Mouse (Mus musculus): ENCODE results near the gene Olfr69. TPM values are rescaled to one million over a fixed set of nuclear protein-coding genes. Genes with fewer than 3 reads are reported as not detected.
"Not testable (repeated sequence)": the region's sequence is repeated elsewhere in the genome, so short reads cannot be mapped to it uniquely, and the experiment has no call there.

The Olfr69 gene
- polyA plus RNA-seq, 1 experiment from 2014 or later: not detected

GRCm38 (mm10) chr7:103757233-103757632 is 14.2 kb downstream of the Olfr69 start, which contains the start of gene Olfr630:
Olfr630 (minus strand) TSS chr7:103757333.
- Histone ChIP-seq H3K27ac (ENCODE audit: low read depth, low read length) (no peak within 1 kb of the TSS), H3K9ac (replicated peaks; ENCODE audit: low read depth, low read length) (no peak within 1 kb of the TSS), H3K4me1 (ENCODE audit: control insufficient read depth, insufficient read depth, low read length) (no peaks in the 10 kb centered on the region), H3K4me2 (ENCODE audit: low read depth, low read length) (no peak within 1 kb of the TSS), H3K9me3 (ENCODE audit: control insufficient read depth, low read length) (no peaks in the 10 kb centered on the region), H3K4me3 (ENCODE audit: low read depth, low read length) (no peak within 1 kb of the TSS), H3K27me3 (ENCODE audit: control insufficient read depth, insufficient read depth, low read length) (no peaks in the 10 kb centered on the region), H3K36me3 (ENCODE audit: control insufficient read depth, insufficient read depth, low read length) (no peaks in the 10 kb centered on the region)
- ATAC-seq (ENCODE audit: low read depth): no peak
- 49% methylated on average over 2 of the region's 2 CpGs for WGBS

GRCm38 (mm10) chr7:103744843-103745242 is 26.6 kb downstream of the Olfr69 start, which contains the start of gene Olfr629:
Olfr629 (minus strand) TSS chr7:103744943.
- H3K27ac ChIP-seq (ENCODE audit: low read depth, low read length): no peak within 1 kb of the TSS
- no peak within 1 kb of the TSS for H3K4me3 ChIP-seq (ENCODE audit: low read depth, low read length)
- no peaks in the 10 kb centered on the region for H3K9me3 ChIP-seq (ENCODE audit: control insufficient read depth, low read length)
- no peak within 1 kb of the TSS for H3K9ac ChIP-seq (replicated peaks; ENCODE audit: low read depth, low read length)
- H3K27me3 ChIP-seq (ENCODE audit: control insufficient read depth, insufficient read depth, low read length): no peaks in the 10 kb centered on the region
- no peaks in the 10 kb centered on the region for H3K4me1 ChIP-seq (ENCODE audit: control insufficient read depth, insufficient read depth, low read length)
- H3K36me3 ChIP-seq (ENCODE audit: control insufficient read depth, insufficient read depth, low read length): no peaks in the 10 kb centered on the region
- ATAC-seq (ENCODE audit: low read depth): no peak
- H3K4me2 ChIP-seq (ENCODE audit: low read depth, low read length): no peak within 1 kb of the TSS
- WGBS: 82% methylated on average over 2 of the region's 2 CpGs

GRCm38 (mm10) chr7:103730074-103730473 is 41.3 kb downstream of the Olfr69 start, which contains the start of gene Olfr628:
Olfr628 (plus strand) TSS chr7:103730374.
- 94% methylated on average over 1 of the region's 1 CpGs for WGBS
- no peaks in the 10 kb centered on the region for H3K4me1 ChIP-seq (ENCODE audit: control insufficient read depth, insufficient read depth, low read length)
- H3K9ac ChIP-seq (replicated peaks; ENCODE audit: low read depth, low read length): no peak within 1 kb of the TSS
- H3K36me3 ChIP-seq (ENCODE audit: control insufficient read depth, insufficient read depth, low read length): no peaks in the 10 kb centered on the region
- no peak within 1 kb of the TSS for H3K4me2 ChIP-seq (ENCODE audit: low read depth, low read length)
- no peak within 1 kb of the TSS for H3K4me3 ChIP-seq (ENCODE audit: low read depth, low read length)
- no peak for ATAC-seq (ENCODE audit: low read depth)
- H3K9me3 ChIP-seq (ENCODE audit: control insufficient read depth, low read length): no peaks in the 10 kb centered on the region
- no peaks in the 10 kb centered on the region for H3K27me3 ChIP-seq (ENCODE audit: control insufficient read depth, insufficient read depth, low read length)
- no peak within 1 kb of the TSS for H3K27ac ChIP-seq (ENCODE audit: low read depth, low read length)

- H3K4me1 ChIP-seq (ENCODE audit: control insufficient read depth, insufficient read depth, low read length); H3K9me3 ChIP-seq (ENCODE audit: control insufficient read depth, low read length); H3K4me3 ChIP-seq (ENCODE audit: low read depth, low read length); H3K27ac ChIP-seq (ENCODE audit: low read depth, low read length); H3K27me3 ChIP-seq (ENCODE audit: control insufficient read depth, insufficient read depth, low read length); H3K9ac ChIP-seq (replicated peaks; ENCODE audit: low read depth, low read length); H3K4me2 ChIP-seq (ENCODE audit: low read depth, low read length); ATAC-seq (ENCODE audit: low read depth); H3K36me3 ChIP-seq (ENCODE audit: control insufficient read depth, insufficient read depth, low read length): not testable (repeated sequence)
- WGBS: 96% methylated on average over 1 of the region's 1 CpGs
Observed at GRCm38 (mm10) chr7:103716398-103716797, 55.0 kb downstream of the Olfr69 start.

Other genes with a start within 250 kb of the Olfr69 start
- not detected in 2 replicates for gene Olfr612, start 228.9 kb downstream of the Olfr69 start, polyA plus RNA-seq (2014; fragmentation: Nextera tagmentation; extraction: Ambion mirVana)
- gene Olfr613, start 223.5 kb downstream of the Olfr69 start, polyA plus RNA-seq (2014; fragmentation: Nextera tagmentation; extraction: Ambion mirVana): not detected in 2 replicates
- not detected in 2 replicates for gene Olfr615, start 215.5 kb downstream of the Olfr69 start, polyA plus RNA-seq (2014; fragmentation: Nextera tagmentation; extraction: Ambion mirVana)
- not detected in 2 replicates for gene Olfr616, start 202.5 kb downstream of the Olfr69 start, polyA plus RNA-seq (2014; fragmentation: Nextera tagmentation; extraction: Ambion mirVana)
- gene Olfr617, start 198.5 kb downstream of the Olfr69 start, polyA plus RNA-seq (2014; fragmentation: Nextera tagmentation; extraction: Ambion mirVana): not detected in 2 replicates
- gene Olfr618, start 181.5 kb downstream of the Olfr69 start, polyA plus RNA-seq (2014; fragmentation: Nextera tagmentation; extraction: Ambion mirVana): not detected in 2 replicates
- not detected in 2 replicates for gene Olfr619, start 171.0 kb downstream of the Olfr69 start, polyA plus RNA-seq (2014; fragmentation: Nextera tagmentation; extraction: Ambion mirVana)
- gene Olfr620, start 159.1 kb downstream of the Olfr69 start, polyA plus RNA-seq (2014; fragmentation: Nextera tagmentation; extraction: Ambion mirVana): not detected in 2 replicates
- gene Olfr622, start 128.9 kb downstream of the Olfr69 start, polyA plus RNA-seq (2014; fragmentation: Nextera tagmentation; extraction: Ambion mirVana): not detected in 2 replicates
- not detected in 2 replicates for gene Olfr623, start 107.9 kb downstream of the Olfr69 start, polyA plus RNA-seq (2014; fragmentation: Nextera tagmentation; extraction: Ambion mirVana)
- not detected in 2 replicates for gene Olfr624, start 100.4 kb downstream of the Olfr69 start, polyA plus RNA-seq (2014; fragmentation: Nextera tagmentation; extraction: Ambion mirVana)
- gene Olfr625-ps1, start 88.9 kb downstream of the Olfr69 start, polyA plus RNA-seq (2014; fragmentation: Nextera tagmentation; extraction: Ambion mirVana): not detected in 2 replicates
- not detected in 2 replicates for gene Olfr243, start 56.9 kb downstream of the Olfr69 start, polyA plus RNA-seq (2014; fragmentation: Nextera tagmentation; extraction: Ambion mirVana)
- not detected in 2 replicates for gene Olfr628, start 41.2 kb downstream of the Olfr69 start, polyA plus RNA-seq (2014; fragmentation: Nextera tagmentation; extraction: Ambion mirVana)
- not detected in 2 replicates for gene Olfr629, start 26.7 kb downstream of the Olfr69 start, polyA plus RNA-seq (2014; fragmentation: Nextera tagmentation; extraction: Ambion mirVana)
- gene Olfr630, start 14.3 kb downstream of the Olfr69 start, polyA plus RNA-seq (2014; fragmentation: Nextera tagmentation; extraction: Ambion mirVana): not detected in 2 replicates
- not detected in 2 replicates for gene Olfr68, start 8.1 kb upstream of the Olfr69 start, polyA plus RNA-seq (2014; fragmentation: Nextera tagmentation; extraction: Ambion mirVana)
- not detected in 2 replicates for gene Olfr67, start 20.2 kb upstream of the Olfr69 start, polyA plus RNA-seq (2014; fragmentation: Nextera tagmentation; extraction: Ambion mirVana)
- gene Hbb-bt, start 42.4 kb upstream of the Olfr69 start, polyA plus RNA-seq (2014; fragmentation: Nextera tagmentation; extraction: Ambion mirVana): 1,217 and 1,461 TPM in 2 replicates
- 2,922 and 4,105 TPM in 2 replicates for gene Hbb-bs, start 56.5 kb upstream of the Olfr69 start, polyA plus RNA-seq (2014; fragmentation: Nextera tagmentation; extraction: Ambion mirVana)
- not detected in 2 replicates for gene Hbb-bh2, start 68.9 kb upstream of the Olfr69 start, polyA plus RNA-seq (2014; fragmentation: Nextera tagmentation; extraction: Ambion mirVana)
- 1.5 and 5.1 TPM in 2 replicates for gene Hbb-bh1, start 71.6 kb upstream of the Olfr69 start, polyA plus RNA-seq (2014; fragmentation: Nextera tagmentation; extraction: Ambion mirVana)
- 261 and 1,449 TPM in 2 replicates for gene Hbb-y, start 81.6 kb upstream of the Olfr69 start, polyA plus RNA-seq (2014; fragmentation: Nextera tagmentation; extraction: Ambion mirVana)
- not detected in 2 replicates for gene Olfr66, start 114.7 kb upstream of the Olfr69 start, polyA plus RNA-seq (2014; fragmentation: Nextera tagmentation; extraction: Ambion mirVana)
- not detected in 2 replicates for gene Olfr64, start 122.9 kb upstream of the Olfr69 start, polyA plus RNA-seq (2014; fragmentation: Nextera tagmentation; extraction: Ambion mirVana)
- not detected in 2 replicates for gene Olfr65, start 131.9 kb upstream of the Olfr69 start, polyA plus RNA-seq (2014; fragmentation: Nextera tagmentation; extraction: Ambion mirVana)
- gene Olfr631, start 157.2 kb upstream of the Olfr69 start, polyA plus RNA-seq (2014; fragmentation: Nextera tagmentation; extraction: Ambion mirVana): not detected in 2 replicates
- not detected in 2 replicates for gene Olfr632, start 162.8 kb upstream of the Olfr69 start, polyA plus RNA-seq (2014; fragmentation: Nextera tagmentation; extraction: Ambion mirVana)
- not detected in 2 replicates for gene Olfr633, start 172.8 kb upstream of the Olfr69 start, polyA plus RNA-seq (2014; fragmentation: Nextera tagmentation; extraction: Ambion mirVana)
- 0.03 TPM in 1 of 2 replicates, not detected in the other for gene Olfr635, start 199.6 kb upstream of the Olfr69 start, polyA plus RNA-seq (2014; fragmentation: Nextera tagmentation; extraction: Ambion mirVana)
- gene Olfr638, start 227.2 kb upstream of the Olfr69 start, polyA plus RNA-seq (2014; fragmentation: Nextera tagmentation; extraction: Ambion mirVana): not detected in 2 replicates
- gene Olfr639, start 245.7 kb upstream of the Olfr69 start, polyA plus RNA-seq (2014; fragmentation: Nextera tagmentation; extraction: Ambion mirVana): 0.04 TPM in 1 of 2 replicates, not detected in the other

Measured in neural tube, embryonic 14.5 days (tissue).